Mouse (Mus musculus): Measurements from ENCODE around the gene March6.

March6 gene

DNA sequence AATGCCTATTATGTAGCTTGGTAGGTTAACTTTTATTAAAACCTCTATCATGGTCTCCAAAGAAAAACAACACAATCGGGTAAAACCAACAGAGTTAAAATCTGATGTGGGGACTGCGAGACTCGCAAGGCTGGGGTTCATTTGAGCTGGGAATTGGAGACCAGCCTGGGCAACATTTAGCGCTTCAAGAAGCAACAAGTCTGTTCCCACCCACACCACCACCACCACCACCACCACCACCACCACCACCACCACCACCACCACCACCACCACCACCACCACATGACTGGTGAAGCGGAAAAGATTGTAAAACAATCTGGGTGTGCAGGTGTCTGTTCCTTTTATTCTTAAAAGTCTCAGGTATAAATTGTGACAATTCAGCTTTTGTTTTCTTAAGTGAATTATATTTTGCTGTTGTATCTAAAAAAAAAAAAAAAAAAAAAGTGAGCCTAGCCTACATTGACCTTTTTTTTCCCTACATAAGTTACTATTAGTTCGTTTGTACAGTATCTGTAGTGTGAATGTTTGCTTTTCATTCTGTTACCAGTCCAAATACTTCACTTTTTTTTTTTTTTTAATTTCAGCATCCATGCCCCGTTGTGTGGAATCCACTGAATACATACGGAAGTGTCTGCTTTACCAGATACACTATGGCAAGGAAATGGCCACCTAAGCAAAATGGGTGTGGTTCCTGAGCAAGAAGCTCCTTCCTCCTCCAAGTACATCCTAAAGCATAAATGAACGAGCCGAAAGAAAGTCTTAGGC lies 76.6 kb downstream of the March6 start:
- in situ Hi-C loops (cut with MboI, MseI), result no loop called here

- in situ Hi-C loops (cut with MboI, MseI), result no loop called here
These were observed 77.5 kb downstream of the March6 start, which contains the start of gene Ropn1l for GRCm38 (mm10) chr15:31453098-31453916. Ropn1l (minus strand) TSS chr15:31453737.

GRCm38 (mm10) chr15:31452336-31453097 lies 78.3 kb downstream of the March6 start:
- in situ Hi-C loops (cut with MboI, MseI), result no loop called here

- in situ Hi-C loops (cut with MboI, MseI), result loop anchor here (10.0 kb wide), 1 partner anchor 145 kb away; no protein-coding TSS in a partner anchor
These were observed 81.1 kb downstream of the March6 start for GRCm38 (mm10) chr15:31449772-31450171.

DNA sequence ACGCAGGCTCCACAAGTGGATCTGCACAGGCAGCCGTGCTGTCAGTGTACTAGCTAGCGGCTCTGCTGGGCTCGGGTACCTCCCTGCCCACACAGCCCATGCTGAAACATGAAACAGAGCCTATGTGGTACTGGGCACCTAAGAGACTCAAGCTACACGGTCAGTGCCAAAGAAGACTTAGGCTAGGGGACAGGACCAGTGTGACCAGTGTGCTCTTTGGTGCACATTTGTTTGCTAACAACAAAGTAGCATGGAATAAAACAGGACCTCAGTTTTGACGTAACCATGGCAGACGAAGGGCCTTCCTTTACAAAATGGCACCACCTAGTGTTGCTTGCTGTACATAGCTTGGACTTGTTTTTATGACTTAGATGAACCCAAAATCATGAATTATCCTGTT lies 83.7 kb downstream of the March6 start:
- in situ Hi-C loops (cut with MboI, MseI), result loop anchor here (10.0 kb wide), 1 partner anchor 148 kb away; no protein-coding TSS in a partner anchor

DNA sequence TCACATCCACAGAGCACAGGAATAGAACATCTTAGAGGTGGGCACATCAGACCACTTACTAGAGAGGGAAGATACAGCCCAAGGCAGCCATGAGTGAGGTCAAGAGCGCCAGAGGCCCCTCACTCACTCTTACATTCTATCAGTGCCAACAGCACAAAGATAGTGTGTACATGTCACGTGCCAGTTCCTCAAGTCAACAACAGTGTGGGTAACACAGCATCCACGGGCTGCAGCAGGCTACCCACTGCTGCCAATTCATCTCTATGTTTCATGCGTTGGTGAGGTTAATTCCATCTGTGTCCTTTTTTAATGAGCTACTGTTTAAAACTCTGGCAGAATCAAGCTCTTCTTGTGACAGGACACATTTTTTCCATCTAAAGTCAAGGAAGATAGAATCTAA lies 88.2 kb downstream of the March6 start:
- in situ Hi-C loops (cut with MboI, MseI), result loop anchor here (10.0 kb wide), 1 partner anchor 152 kb away; no protein-coding TSS in a partner anchor

DNA sequence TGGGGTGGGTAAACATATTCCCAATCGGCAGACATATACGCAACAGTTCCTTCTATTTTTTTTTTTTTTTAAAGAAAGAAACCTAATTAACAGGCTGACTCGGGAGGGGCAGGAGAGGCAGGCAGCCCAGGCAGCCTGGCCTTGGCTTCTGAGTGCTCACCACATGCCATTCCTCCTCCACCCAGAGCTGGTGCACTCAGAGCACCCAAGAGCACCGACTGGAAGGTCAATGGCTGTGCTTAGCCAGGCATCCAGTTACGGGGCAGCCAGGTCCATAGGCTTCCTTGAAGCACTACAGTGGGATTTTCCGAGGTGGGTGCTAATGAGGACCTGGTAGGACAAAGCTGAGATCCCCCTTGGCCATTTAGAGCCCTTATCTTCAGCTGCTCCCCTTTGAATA lies 88.9 kb downstream of the March6 start:
- in situ Hi-C loops (cut with MboI, MseI), result loop anchor here (10.0 kb wide), 1 partner anchor 153 kb away; no protein-coding TSS in a partner anchor

GRCm38 (mm10) chr15:31436811-31437210 lies 94.0 kb downstream of the March6 start:
- in situ Hi-C loops (cut with MboI, MseI), result no loop called here

- in situ Hi-C loops (cut with MboI, MseI), result no loop called here
These were observed 94.8 kb downstream of the March6 start for GRCm38 (mm10) chr15:31436083-31436482.

GRCm38 (mm10) chr15:31433768-31434167 lies 97.1 kb downstream of the March6 start:
- in situ Hi-C loops (cut with MboI, MseI), result no loop called here

DNA sequence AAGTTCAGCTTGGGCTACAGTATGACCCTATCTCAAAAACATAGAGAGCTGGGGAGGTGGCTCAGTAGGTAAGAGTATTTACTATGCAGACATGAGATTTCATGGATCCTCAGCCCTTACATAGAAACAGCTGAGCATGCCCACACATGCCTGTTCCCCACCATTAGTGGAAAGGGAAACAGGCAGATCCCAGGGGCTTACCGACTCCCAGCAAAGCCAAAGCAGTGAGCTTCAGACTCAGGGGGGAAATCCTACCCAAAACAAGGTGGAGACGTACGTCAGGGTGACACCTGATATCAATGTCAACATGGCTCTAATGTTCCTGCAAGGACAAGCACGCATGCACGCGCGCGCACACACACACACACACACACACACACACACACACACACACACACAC lies 99.0 kb downstream of the March6 start:
- in situ Hi-C loops (cut with MboI, MseI), result no loop called here

DNA sequence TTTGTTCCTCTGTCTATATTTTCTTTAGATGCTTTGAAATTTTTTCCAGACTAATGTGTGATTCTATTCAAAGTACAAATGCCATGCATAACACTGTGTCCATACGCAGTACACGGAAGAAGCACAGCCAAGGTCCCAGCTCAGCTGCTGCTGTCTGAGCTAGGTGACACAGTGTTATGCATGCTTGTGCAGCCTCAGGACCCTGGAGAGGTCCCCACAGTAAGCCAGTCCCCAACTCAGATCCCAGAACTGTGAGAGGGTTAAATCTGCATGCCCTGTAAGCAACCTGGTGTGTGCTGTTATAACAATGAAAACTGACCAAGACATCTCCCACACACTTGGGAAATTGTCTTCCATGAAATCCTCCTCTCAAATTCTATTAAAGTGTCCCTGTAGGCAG lies 100.8 kb downstream of the March6 start:
- in situ Hi-C loops (cut with MboI, MseI), result no loop called here

GRCm38 (mm10) chr15:31429429-31429828 lies 101.4 kb downstream of the March6 start:
- in situ Hi-C loops (cut with MboI, MseI), result no loop called here

GRCm38 (mm10) chr15:31428571-31428970 lies 102.3 kb downstream of the March6 start:
- in situ Hi-C loops (cut with MboI, MseI), result no loop called here

- in situ Hi-C loops (cut with MboI, MseI), result no loop called here
These were observed 103.5 kb downstream of the March6 start for GRCm38 (mm10) chr15:31427390-31427789.

DNA sequence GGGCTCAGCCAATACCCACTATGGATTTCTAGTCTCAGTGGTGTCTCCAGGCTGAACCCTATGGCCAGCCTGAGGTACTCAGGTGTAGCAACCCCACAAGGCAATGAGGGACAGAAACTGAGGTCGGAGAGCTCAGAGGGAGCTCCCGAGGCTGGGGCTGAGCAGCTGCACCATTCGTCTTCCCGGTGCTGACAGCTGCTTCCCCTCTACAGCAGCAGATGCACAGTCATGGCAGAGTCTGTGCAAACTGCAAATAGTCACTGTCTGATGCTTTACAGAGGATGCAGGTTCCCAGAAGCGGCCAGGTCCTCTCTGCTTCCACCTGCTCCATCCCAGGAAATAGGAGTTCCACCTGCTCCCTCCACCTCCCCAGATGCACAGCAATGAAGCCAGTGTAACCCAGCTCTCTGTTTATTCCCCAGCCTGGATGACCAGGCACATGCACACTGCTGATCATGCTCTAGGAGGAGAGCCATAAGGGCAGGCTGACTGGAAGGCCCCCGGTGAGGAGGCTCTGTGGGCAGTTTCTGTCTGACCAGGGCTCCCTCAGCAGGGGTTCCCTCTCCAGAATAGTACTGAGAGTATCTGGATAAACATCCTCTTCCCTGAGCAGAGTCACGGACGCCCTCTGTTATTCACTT lies 104.7 kb downstream of the March6 start:
- in situ Hi-C loops (cut with MboI, MseI), result no loop called here

- in situ Hi-C loops (cut with MboI, MseI), result loop anchor here (5.0 kb wide), 1 partner anchor 96 kb away; no protein-coding TSS in a partner anchor
These were observed 108.0 kb downstream of the March6 start for GRCm38 (mm10) chr15:31422649-31423369.

GRCm38 (mm10) chr15:31419037-31419436 lies 111.8 kb downstream of the March6 start:
- in situ Hi-C loops (cut with MboI, MseI), result no loop called here

- in situ Hi-C loops (cut with MboI, MseI), result no loop called here
These were observed 112.2 kb downstream of the March6 start for GRCm38 (mm10) chr15:31418686-31419024.

DNA sequence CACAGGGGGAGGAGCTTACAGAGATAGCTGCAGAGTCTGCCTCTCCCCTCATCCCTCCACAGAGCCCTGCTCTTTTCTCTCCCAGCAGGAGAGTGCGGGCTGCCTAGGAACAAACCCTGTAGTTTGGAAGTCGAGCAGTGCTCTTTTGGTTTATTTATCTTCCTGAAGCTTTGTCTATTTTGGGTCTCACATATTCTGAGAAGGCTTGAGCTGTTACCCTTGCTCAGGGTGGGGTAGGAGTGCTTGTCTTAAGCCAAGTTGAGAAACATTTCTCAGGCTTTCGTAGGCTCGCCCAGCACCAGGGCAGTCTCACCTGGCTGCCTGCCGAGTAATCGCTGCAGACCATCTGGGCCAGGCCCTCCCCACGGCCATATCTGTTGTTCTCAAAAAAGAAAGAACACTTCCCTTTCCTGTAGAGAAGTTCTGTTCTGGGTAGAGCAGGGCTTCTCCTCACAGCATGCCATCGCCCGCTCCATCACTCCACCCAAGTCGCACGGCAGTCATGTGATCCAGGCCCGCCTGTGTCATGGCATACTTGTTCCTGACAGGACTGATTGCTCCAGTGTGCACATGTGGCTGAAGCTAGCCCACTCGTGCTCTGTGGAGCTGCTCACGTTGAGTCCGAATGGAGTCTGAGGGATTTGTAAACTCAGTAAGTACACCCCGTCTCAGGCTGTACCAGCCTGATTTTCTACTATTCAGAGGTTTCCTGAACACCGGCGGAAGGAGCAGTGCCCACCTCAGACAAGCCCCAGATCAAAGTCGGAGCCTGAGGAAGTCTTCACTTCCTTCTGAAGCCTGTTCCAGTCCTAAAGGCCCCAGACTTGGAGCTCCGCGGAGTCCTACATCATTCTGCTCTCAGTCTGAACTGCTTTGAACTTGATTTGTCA lies 112.8 kb downstream of the March6 start:
- in situ Hi-C loops (cut with MboI, MseI), result no loop called here

All from regulatory T cell (primary cell).